Mouse (Mus musculus) thymus, postnatal 0 days (tissue): ENCODE measurements around the gene Dmpk. TPM values are rescaled to one million over a fixed set of nuclear protein-coding genes. Genes with fewer than 3 reads are reported as not detected.
A peak's percentile ranks its signal among the peaks of the same experiment; 100 is the strongest.

Source experiments
- DNase-seq: peaks from one replicate; pipeline ENCODE4 v3.0.0-alpha.2; 2015; ENCODE audit warnings: low spot score
- polyA plus RNA-seq: library from polyadenylated mRNA; unstranded; fragments of >200 nt; fragmentation: Nextera tagmentation; extraction: Ambion mirVana; gene quantifications from 2 replicates; pipeline ENCODE4 v1.2.1, GENCODE M21; 2015

Dmpk gene
- polyA plus RNA-seq, 1 experiment from 2014 or later, result 2.8 TPM

DNA sequence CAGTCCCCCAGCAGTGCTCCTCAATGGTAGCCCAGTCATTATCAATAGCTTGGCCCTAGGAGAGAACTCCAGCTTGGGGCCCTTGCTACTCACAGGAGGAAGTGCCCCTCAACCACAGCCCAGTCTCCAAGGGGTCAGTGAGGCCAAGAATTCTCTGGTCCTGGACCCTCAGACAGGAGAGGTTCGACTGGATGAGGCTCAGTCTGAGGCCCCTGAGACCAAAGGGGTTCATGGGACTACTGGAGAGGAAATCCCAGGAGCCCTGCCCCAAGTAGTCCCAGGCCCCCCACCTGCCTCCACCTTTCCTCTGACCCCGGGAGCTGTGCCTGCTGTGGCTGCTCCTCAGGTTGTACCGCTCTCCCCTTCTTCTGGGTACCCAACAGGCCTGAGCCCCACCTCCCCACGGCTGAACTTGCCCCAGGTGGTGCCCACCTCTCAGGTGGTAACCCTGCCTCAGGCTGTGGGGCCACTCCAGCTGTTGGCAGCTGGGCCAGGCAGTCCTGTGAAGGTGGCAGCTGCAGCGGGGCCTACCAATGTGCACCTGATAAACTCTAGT is 12.8 kb downstream of the Dmpk start:
- no peak for DNase-seq

DNA sequence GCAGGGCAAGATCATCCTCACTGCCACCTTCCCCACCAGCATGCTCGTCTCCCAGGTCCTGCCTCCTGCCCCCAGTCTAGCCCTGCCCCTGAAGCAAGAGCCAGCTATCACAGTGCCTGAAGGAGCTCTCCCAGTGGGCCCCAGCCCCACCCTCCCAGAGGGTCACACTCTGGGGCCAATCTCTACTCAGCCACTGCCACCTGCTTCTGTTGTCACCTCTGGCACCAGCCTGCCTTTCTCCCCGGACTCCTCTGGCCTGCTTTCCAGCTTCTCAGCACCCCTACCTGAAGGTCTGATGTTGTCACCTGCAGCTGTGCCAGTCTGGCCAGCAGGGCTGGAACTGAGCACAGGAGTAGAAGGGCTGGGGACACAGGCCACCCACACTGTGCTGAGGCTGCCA is 13.6 kb downstream of the Dmpk start:
- DNase-seq, result no peak

DNA sequence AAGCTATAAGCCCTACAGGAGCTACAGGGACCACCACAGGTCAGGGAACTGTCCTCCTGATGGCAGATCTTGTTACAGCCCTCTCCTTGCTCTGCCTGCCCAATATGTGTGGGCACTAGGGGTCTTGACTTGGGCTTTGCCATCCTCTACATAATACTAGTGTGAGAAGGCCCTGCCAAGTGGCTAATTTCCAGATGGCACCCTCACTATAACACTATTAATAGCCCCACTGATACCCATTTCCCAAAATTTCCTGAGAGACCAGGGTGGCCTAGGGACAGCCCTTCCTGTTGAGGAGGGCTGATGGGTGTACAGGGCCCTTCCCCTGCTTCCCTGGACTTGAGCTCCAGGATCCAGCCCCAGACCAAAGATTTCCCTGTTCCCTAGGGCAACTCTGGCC is 14.2 kb downstream of the Dmpk start:
- DNase-seq, result no peak

DNA sequence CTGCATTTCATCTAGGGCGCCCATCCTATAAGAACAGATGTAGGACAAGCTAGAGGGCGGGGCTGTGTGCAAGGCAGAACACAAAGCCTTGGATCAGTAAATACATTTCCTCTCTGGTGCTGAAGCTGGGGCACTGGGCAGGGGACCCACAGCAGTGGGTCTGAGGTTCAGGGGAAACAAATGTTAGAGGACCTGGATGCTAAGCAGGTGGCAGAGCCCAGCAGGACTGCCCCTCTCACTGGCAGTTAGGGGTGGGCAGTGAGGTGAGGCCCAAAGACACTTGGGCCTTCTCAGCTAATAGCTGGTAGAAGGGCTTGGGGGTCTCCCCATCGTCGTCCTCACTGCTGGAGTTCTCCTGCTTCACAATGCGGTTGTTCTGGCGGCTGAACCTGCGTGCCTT is 15.2 kb downstream of the Dmpk start:
- no peak for DNase-seq

DNA sequence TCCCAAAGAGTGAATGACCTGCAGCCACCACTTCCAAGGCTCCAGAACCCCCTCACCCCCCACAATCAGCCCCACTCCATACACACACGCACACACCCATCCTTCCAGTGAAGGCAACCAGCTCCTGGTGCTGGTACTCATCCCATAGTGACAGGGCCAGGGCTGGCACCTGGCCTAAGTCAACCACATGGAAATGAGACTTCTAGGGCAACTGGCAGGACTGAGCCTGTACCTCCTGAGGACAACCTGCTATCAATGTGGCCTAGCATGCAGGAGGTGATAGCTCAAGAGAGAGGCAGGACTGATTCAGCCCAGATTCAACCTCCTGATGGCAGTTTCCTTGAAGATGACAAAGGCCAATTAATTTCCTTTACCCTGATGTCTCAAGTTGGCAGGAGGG is 16.6 kb downstream of the Dmpk start:
- DNase-seq, result no peak

DNA sequence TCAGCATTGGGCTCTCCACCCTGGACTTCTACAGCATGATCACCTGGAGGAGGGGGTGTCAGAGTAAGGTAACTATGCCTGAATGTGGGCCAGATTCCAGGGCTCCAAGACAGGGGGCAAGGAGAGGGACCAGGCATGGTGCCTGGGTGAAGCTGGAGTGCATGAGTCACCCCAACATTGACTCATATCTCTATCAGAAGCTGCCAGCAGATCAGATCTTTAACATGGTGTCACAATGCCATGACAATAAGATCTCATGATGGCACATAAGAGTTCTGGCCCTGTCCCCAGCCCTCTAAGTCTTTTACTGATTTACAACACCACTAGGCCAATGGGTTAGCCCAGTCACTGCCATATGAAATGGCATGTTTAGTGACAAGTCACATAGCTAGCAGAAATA is 20.1 kb downstream of the Dmpk start:
- no peak for DNase-seq

DNA sequence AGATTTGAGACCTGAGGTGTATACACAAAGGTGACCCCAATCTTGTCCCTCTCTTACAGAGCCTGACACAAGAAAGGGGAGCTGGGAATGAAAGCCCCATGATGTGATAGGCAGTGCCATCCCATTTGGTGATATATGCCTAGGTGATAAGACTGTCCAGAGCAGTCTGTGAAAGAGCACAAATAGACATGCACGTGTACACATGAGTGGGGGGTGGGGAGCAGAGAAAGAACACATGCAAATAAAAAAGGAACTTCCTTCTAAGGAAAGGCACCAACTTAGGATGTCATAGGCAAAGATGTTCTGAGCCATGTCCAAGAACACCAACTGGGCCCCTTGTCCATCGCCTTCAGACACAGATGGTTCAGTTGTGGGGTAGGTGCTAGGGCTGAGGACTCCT is 20.8 kb downstream of the Dmpk start:
- DNase-seq, result no peak

DNA sequence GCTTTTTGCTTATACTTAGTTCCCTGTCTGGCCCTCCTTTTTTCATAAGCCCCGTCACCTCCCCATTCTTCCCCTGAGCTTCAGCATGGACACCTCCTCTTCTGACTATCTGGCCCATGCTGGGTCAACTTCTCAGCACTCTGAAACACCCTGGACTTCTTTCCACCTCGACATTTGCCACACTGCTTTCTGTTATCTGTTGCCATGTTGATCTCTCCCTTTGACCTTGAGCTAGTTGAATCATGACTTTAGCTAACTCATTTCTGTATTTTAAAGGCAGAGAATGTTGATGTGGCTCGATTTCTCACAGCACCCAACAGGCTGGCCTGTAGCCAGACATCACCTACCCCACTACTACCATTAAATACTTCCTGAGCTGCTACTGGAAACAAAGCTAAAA is 23.8 kb downstream of the Dmpk start:
- no peak for DNase-seq

DNA sequence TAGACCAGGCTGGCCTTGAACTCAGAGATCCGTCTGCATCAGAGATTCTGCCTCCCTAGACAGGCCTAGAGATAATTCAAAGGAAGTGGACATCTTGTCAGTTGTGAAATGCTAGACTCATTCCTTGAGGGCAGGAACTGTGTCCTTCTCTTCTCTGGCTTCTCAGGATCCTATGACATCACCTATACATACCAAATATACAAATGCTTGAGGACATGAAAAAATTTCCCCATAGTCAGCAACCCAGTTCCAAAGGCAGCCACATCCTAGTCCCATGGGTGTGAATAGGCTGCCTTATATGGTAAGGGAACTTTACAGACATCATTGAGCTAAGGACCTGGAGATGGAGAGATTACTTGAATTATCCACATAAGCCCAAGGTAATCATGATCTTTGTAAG is 25.9 kb downstream of the Dmpk start:
- no peak for DNase-seq

DNA sequence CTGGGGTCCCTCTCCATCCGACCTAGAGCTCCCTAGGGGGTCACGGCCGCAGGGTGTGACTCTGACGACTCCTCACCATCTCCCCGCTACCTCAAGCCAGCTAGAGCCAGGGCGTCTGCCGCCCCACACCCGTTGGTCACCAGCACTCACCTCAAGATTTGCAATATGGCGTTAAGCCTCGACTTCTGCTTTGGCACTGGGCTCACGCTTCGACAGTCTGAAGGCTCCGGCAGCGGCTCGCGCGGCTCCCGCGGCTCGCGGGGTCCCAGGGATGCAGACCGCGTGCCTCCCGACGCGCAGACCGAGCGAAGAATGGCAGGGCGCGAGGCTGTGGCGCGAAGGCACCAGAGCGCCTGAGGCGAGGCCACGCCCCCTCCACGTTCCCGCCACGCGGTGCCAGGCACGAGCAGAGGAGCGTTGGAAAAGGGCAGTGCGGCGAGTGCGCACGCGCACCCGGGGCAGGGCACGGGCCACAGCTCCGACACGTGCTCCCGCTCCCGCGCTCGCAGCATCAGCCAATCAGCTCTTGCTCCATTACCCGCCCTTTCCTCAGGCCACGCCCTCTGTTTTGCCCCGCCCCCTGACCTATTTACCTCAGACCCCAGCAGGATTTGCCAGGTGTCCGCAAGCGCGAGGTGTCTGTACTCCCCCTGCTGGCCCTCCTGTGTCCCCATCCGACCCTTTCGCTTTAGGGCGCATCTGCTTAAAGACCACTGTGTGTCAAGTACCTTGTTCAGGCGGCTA is 34.6 kb downstream of the Dmpk start, which contains the start of gene Gm4969:
Gene Gm4969 (minus strand): TSS at position 341 of the 744 bp plus-strand sequence.
- DNase-seq, result peak; percentile 69

DNA sequence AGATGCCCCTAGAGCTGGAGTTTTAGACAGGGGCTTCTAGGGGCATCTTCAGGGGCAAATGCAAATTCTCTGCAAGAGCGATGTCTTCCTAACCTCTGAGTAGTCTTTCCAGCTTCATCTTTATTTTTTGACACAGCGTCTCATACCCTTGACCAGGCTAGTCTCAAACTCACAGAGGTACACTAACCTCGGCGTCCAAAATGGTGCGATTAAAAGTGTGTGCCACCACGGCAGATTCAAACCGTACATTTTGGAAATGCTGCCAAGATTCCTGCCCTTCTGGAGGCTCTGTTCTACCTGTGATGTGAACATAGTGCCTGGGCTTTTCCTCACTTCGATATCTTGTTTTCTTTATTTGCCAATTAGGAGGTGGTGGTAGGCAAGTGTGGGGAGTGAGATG is 35.4 kb downstream of the Dmpk start:
- DNase-seq, result no peak

DNA sequence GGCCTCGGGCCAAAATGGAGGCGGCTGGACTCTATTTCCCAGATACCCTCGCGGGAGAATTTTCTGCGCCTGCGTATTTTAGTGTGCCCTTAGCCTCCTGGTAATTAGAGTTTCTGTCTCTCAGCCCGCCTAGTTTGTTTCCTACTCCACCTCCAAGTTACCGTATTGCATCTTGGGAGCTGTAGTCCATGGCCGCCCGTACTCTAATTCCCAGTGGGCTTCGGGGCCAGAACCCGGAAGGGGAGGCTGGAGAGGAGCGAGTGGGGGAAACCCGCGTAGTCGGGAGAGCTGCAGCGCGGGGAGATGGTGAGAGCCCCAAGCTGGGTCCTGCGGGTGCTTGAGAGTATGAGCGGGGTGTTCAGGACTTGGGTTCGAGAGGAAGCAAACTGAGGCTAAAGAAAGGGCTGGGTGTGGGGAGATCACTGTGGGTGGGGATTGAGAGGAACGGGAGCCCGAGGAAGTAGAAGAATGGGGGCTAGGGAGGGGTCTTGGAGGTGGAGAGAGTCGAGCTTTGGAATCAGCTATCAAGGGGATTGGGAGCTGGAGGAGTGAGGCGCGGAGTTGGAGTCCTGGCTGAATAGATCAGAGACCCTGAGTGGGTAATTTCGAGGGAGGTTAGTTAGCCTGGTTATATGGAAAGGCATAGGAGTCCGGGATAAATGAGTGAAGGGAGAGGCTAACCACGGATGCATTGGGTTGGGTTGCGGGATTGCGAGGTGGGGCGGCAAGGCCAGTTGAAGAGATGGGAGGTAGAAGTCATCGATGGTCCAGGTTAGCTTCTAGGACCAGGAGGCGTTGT is 36.2 kb downstream of the Dmpk start, which contains the start of gene Fbxo46:
Gene Fbxo46 (plus strand): TSS at position 229 of the 799 bp plus-strand sequence.
- DNase-seq, result peak; percentile 97

DNA sequence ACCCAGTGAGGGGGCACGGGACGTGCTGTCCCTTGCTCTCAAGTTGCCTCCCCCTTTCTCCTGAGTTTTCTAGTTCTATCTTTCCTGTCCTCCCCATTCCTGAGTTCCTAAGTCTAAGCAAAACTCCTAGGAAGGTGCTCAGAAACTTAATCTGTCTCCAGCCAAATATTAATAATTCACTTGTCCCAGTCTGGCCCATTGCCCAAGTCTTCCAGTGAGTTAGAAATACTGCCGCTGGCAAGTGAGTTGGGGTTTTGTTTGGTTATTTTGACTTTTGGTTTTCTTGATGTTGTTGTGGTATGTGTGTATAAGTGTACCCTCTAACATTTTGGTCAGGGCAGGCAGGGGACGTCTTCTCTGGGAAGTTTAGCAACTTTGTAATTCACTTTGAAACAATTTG is 38.0 kb downstream of the Dmpk start:
- DNase-seq, result no peak

DNA sequence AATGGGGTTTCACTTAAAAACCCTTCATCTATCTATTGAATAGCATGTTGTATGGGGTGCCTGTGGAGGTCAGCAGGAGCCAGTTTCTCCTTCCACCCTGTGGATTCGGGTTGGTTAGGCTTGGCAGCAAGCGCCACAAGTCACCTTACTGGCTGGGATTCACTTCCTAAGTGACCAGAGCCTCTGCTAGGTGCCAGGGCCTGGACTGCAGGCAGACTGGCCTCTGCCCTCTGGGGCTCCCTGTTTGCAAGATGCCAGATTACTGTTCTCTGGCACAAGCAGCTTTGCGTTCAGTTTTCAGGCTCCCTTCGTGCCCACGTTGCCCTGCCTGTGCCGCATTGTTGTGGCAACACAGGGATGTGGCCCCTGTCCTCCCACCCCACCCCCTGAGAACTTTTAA is 41.1 kb downstream of the Dmpk start:
- no peak for DNase-seq

DNA sequence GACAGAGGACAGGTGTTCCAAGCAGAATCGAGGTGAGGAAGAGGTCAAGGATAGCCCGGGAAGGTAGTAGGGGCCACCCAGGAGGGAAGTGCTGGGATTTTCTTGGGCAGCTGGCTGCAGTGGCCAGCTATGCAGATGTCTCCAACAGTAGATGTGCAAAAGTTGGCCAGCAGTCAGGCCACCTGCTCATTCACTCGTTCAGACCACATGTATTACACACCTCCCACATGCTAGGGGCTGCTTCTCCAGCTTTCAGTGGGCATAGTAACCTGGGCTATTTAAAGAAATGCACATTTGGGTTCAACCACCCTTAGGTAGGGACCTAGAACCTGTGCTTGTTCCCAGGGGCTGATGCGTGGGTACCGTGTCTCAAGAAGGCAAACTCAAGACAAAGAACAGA is 44.1 kb downstream of the Dmpk start:
- no peak for DNase-seq

DNA sequence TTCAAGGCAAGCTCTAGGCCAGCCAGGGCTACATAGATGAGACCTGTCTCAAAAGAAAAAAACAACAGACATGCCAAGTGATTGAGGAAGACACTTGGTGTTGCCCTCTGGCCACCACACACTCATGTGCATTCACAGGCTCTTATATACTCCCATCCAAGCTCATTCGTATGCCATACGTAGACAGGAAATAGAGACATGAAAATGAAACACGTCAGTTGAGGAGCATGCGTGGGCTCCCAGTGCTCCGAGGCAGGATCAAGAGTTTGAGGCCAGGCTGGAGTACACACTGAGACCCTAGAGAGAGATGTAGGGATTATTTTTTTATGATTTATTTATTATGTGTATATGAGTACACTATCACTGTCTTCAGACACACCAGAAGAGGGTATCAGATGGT is 45.7 kb downstream of the Dmpk start:
- no peak for DNase-seq

DNA sequence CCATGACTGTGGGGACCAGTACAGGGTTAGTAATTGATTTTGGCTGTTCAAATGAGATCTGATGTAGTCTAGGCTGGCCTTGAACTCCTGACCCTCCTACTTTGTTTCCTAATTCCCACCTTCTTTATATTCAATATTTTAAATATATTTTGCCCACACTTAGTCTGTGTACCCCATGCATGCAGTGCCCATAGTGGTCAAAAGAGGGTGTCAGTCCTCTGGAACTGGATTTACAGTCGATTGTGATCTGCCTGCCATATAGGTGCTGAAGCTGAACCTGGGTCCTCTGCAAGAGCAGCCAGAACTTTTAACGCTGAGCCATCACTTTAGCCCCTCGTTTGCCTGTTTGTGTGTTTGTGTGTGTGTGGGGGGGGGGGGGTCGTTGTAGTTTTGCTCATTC is 47.0 kb downstream of the Dmpk start:
- no peak for DNase-seq

DNA sequence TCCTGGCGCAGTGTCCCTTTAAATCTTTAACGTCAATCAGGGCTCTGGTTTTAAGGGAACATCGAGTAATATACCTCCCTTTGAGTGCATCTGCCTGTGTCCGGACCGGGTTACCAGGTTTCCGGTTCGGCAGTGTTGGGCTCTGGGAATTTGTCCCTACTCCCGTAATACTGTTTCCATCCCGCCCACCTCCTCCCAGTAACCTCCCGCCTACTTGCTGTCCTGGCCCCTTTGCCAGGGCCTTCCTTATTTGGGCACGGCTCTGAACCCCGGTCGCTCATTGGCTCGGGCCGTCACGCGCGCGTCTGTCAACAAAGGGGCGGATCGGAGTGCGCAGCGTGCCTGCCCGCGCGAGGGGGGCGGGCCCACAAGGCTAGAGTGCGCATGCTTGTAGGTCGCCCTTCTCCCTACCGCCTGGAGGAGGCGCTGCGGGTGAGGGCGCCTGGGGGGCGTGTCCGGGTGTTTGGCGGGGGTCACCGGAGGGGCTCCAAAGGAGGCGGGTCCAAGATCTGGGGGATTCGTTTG is 47.7 kb downstream of the Dmpk start:
- DNase-seq, result peak; percentile 94

DNA sequence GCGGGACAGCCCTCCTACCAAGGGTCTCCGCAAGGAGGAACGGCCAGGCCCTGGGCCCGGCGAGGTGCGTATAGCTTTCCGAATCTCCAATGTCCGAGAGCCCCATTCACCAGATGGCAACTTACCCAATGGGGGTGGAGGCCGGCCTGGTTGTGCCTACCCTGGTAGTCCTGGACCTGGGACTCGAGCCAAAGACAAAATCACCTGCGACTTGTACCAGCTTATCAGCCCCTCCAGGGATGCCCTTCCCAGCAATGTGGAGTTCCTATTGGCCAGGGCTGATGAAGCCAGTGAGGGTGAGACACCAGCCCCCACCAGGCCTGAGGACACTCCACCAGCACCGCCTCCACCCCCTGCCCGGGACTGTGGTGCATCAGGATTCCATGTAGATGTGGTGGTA is 52.5 kb downstream of the Dmpk start:
- DNase-seq, result no peak

DNA sequence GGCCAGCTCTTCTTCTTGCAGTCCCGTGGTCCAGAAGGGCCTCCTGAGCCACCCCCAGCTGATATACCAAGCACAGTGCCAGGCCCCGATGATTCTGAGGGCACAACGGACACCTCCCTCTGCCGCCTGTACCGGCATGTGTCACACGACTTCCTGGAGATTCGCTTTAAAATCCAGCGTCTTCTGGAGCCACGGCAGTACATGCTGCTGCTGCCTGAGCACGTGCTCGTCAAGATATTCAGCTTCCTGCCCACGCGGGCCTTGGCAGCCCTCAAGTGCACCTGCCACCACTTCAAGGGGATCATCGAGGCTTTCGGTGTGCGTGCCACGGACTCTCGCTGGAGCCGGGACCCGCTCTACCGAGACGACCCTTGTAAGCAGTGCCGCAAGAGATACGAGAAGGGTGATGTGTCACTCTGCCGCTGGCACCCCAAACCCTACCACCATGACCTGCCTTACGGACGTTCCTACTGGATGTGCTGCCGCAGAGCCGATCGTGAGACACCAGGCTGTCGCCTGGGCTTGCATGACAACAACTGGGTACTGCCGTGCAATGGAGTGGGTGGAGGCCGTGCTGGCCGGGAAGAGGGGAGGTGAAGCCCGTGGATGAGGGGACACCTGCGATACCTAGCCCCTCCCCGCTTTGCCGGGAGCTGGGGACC is 53.2 kb downstream of the Dmpk start:
- DNase-seq, result peak; percentile 55

DNA sequence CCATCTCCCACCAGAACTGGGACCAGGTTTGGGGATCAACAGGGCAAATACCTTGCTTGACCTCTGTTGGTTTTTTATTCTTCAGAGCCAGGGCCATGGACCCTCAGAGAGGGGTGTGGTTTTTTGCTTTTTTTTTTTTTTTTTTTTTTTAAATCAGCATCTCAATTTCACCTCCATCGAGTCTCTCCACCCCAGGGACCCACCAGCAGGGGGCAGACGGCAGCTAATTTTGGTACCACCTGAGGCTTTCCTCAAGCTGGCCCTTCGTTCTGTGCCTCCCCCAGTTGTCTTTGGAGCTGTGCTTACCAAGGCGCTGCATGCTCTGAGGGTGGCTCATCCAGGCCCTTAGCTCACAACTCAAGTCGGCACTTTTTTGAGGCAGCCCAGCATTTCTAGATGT is 53.7 kb downstream of the Dmpk start:
- DNase-seq, result peak; percentile 65
